Mouse (Mus musculus): ENCODE measurements at regions not wholly inside any gene's neighbourhood (a gene's known extent, or its start where the extent isn't known, plus 50 kb on each side); places are given as distances from the start of the nearest gene placed in this dataset.
"Not testable (repeated sequence)": the region's sequence is repeated elsewhere in the genome, so short reads cannot be mapped to it uniquely, and the experiment has no call there.

DNA sequence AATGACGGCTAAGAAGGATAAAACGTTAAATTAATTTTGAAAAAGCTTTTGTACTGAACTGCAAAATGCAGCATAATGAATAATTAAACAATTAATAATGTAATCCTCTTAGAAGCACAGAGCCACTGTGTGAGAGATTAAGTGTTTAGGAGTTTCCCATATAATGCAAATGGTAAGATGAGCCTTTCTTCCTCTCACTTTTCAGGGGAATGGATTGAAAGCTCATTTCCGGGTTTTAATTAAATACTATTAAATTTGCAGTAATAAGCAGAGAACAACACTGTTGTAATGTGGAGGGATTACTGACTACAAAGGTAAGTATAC lies 1077.5 kb downstream of the Diaph3 start:
- DNase-seq (ENCODE audit: low spot score) (no peak), ATAC-seq (ENCODE audit: low FRiP score, low read depth) (no peak)
- H3K4me3 ChIP-seq (replicated peaks; ENCODE audit: low read length), result no peak overlapping the region
- no peak overlapping the region for H3K4me2 ChIP-seq (replicated peaks; ENCODE audit: low read depth, low read length, severe bottlenecking)
- H3K4me1 ChIP-seq (ENCODE audit: control insufficient read depth, insufficient read depth, low read length), result no peaks in the 10 kb centered on the region
- H3K9me3 ChIP-seq (ENCODE audit: control insufficient read depth, low read length), result no peaks in the 10 kb centered on the region
- H3K36me3 ChIP-seq (ENCODE audit: control insufficient read depth, insufficient read depth, low read length), result no peaks in the 10 kb centered on the region
- 78% methylated on average over 3 of the region's 3 CpGs for WGBS
- H3K27ac ChIP-seq (replicated peaks; ENCODE audit: low read depth, low read length), result no peak overlapping the region
- no peak for TF ChIP-seq POLR2A (IDR thresholded peaks at IDR 0.05; ENCODE audit: borderline replicate concordance, extremely low read depth, insufficient read depth, insufficient read length)
- H3K27me3 ChIP-seq (ENCODE audit: control insufficient read depth, insufficient read depth, low read length), result no peaks in the 10 kb centered on the region
- H3K9ac ChIP-seq (ENCODE audit: low read depth, low read length, severe bottlenecking), result no peak overlapping the region

DNA sequence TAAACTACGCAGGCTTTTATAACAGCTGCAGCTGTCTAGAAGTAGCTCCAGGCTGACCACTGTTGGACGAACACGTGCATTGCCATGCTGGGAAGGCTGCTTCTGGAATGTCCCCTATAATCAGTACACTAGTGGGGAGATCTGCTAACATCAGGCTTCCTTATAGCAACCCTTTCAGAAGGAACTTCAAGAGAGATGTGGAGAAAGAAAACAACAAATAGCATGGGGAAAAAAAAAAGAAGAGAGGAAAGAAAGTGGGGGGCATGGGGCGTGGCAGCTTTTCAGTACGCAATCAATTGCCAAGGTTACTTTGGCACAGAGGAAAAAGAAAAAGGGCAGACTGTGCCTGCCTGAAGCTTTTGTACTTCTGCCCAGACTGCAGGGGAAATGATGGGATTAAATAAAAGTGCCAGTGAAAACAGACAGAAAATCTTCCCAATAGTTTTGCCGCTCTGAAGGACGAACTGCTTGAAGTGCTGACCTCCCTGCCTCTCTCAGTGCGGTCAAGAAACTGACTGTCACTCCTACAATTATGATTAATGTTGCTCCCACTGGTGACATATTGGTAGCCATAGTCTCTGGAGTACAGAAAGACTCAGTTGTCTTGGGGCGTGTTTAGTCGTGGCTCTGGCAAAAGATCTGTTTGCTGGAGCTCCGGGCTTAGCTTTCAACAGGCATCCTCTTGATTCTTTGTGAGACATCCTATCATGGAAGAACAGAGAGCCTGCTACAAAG lies 1078.0 kb downstream of the Diaph3 start:
- H3K36me3 ChIP-seq (ENCODE audit: control insufficient read depth, insufficient read depth, low read length), result no peaks in the 10 kb centered on the region
- H3K4me3 ChIP-seq (replicated peaks; ENCODE audit: low read length), result no peak overlapping the region
- TF ChIP-seq POLR2A (IDR thresholded peaks at IDR 0.05; ENCODE audit: borderline replicate concordance, extremely low read depth, insufficient read depth, insufficient read length), result no peak
- H3K9ac ChIP-seq (ENCODE audit: low read depth, low read length, severe bottlenecking), result no peak overlapping the region
- H3K9me3 ChIP-seq (ENCODE audit: control insufficient read depth, low read length), result no peaks in the 10 kb centered on the region
- WGBS, result 73% methylated on average over 11 of the region's 11 CpGs
- no peak overlapping the region for H3K27ac ChIP-seq (replicated peaks; ENCODE audit: low read depth, low read length)
- H3K4me2 ChIP-seq (replicated peaks; ENCODE audit: low read depth, low read length, severe bottlenecking), result no peak overlapping the region
- H3K27me3 ChIP-seq (ENCODE audit: control insufficient read depth, insufficient read depth, low read length), result no peaks in the 10 kb centered on the region
- H3K4me1 ChIP-seq (ENCODE audit: control insufficient read depth, insufficient read depth, low read length), result no peaks in the 10 kb centered on the region
- DNase-seq (ENCODE audit: low spot score) (peak; percentile 60), ATAC-seq (ENCODE audit: low FRiP score, low read depth) (peak; percentile 70; the same call in 1 of the 2 replicates)

DNA sequence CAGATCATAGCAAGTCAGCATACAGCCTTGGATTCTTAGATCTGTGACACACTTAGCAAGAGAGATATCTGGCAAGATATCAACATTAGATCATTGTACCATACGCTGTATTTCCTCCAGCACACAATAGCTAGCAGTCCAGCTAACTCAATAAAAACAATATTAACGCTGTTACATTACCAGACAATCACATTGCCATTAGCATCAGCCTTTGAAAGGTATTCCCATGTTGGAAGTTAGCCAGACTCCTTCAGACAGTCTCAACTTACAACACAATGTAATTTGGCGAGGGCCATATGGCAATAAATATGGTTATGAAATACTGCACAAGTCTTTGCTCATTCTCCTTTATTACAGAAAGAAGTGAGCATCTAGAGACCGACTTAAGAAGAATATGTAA lies 1084.0 kb downstream of the Diaph3 start:
- H3K9ac ChIP-seq (ENCODE audit: low read depth, low read length, severe bottlenecking), result no peak overlapping the region
- no peaks in the 10 kb centered on the region for H3K27me3 ChIP-seq (ENCODE audit: control insufficient read depth, insufficient read depth, low read length)
- peaks cover 2% of the 10 kb centered on the region; the same call in 1 of the 2 replicates for H3K4me1 ChIP-seq (ENCODE audit: control insufficient read depth, insufficient read depth, low read length)
- TF ChIP-seq POLR2A (IDR thresholded peaks at IDR 0.05; ENCODE audit: borderline replicate concordance, extremely low read depth, insufficient read depth, insufficient read length), result no peak
- no peak overlapping the region for H3K27ac ChIP-seq (replicated peaks; ENCODE audit: low read depth, low read length)
- no peak overlapping the region for H3K4me3 ChIP-seq (replicated peaks; ENCODE audit: low read length)
- 27% methylated on average over 4 of the region's 4 CpGs for WGBS
- H3K36me3 ChIP-seq (ENCODE audit: control insufficient read depth, insufficient read depth, low read length), result no peaks in the 10 kb centered on the region
- H3K4me2 ChIP-seq (replicated peaks; ENCODE audit: low read depth, low read length, severe bottlenecking), result no peak overlapping the region
- H3K9me3 ChIP-seq (ENCODE audit: control insufficient read depth, low read length), result no peaks in the 10 kb centered on the region
- peak; percentile 70 for DNase-seq (ENCODE audit: low spot score)
- no peak for ATAC-seq (ENCODE audit: low FRiP score, low read depth)

DNA sequence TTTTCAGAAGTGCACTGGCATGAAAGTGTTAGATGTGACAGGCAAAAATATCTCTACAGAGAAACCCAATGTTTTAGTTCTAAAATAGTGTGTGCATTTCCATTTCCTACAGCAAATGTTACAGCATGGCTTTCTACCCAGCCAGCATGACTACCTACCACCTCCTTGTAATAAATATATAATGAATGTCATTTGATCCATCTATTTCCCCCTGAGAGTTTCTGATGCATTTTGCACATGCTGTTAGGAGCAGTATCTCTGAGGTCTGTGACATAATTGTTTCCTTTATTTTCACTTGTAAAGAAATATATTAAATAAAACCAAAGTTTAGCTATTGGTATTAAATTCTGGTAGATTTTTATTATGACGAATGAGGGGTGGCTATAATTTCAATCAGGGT lies 1086.4 kb downstream of the Diaph3 start:
- ATAC-seq (ENCODE audit: low FRiP score, low read depth) (no peak), DNase-seq (ENCODE audit: low spot score) (no peak)
- WGBS, result 44% methylated on average over 1 of the region's 1 CpGs
- no peak for TF ChIP-seq POLR2A (IDR thresholded peaks at IDR 0.05; ENCODE audit: borderline replicate concordance, extremely low read depth, insufficient read depth, insufficient read length)
- H3K9me3 ChIP-seq (ENCODE audit: control insufficient read depth, low read length), result no peaks in the 10 kb centered on the region
- H3K9ac ChIP-seq (ENCODE audit: low read depth, low read length, severe bottlenecking), result no peak overlapping the region
- no peaks in the 10 kb centered on the region for H3K36me3 ChIP-seq (ENCODE audit: control insufficient read depth, insufficient read depth, low read length)
- H3K4me1 ChIP-seq (ENCODE audit: control insufficient read depth, insufficient read depth, low read length), result peaks cover 2% of the 10 kb centered on the region; the same call in 1 of the 2 replicates
- no peak overlapping the region for H3K4me2 ChIP-seq (replicated peaks; ENCODE audit: low read depth, low read length, severe bottlenecking)
- no peak overlapping the region for H3K4me3 ChIP-seq (replicated peaks; ENCODE audit: low read length)
- H3K27me3 ChIP-seq (ENCODE audit: control insufficient read depth, insufficient read depth, low read length), result no peaks in the 10 kb centered on the region
- no peak overlapping the region for H3K27ac ChIP-seq (replicated peaks; ENCODE audit: low read depth, low read length)

DNA sequence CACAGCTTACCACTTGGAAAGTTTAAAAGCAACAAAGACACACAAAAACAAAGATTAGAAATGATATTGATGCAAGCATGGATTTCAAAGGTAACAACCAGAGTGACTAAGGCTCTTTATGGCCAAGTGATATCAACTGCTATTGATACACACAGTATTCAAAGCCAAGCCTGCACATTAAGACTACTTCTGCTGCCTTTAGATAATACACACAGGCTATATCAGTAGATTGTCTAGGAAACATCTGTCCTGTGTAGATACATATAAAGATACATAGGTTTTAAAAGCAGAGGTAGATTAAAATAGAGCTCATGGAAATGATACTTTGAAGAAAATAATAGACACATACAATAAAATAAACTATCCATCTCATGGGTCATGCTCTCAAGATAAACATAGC lies 1111.6 kb downstream of the Diaph3 start:
- no peak overlapping the region for H3K9ac ChIP-seq (ENCODE audit: low read depth, low read length, severe bottlenecking)
- H3K9me3 ChIP-seq (ENCODE audit: control insufficient read depth, low read length), result no peaks in the 10 kb centered on the region
- H3K4me3 ChIP-seq (replicated peaks; ENCODE audit: low read length), result no peak overlapping the region
- TF ChIP-seq POLR2A (IDR thresholded peaks at IDR 0.05; ENCODE audit: borderline replicate concordance, extremely low read depth, insufficient read depth, insufficient read length), result no peak
- no peak for DNase-seq (ENCODE audit: low spot score)
- no peak overlapping the region for H3K27ac ChIP-seq (replicated peaks; ENCODE audit: low read depth, low read length)
- H3K4me2 ChIP-seq (replicated peaks; ENCODE audit: low read depth, low read length, severe bottlenecking), result no peak overlapping the region
- no peaks in the 10 kb centered on the region for H3K36me3 ChIP-seq (ENCODE audit: control insufficient read depth, insufficient read depth, low read length)
- no peaks in the 10 kb centered on the region for H3K27me3 ChIP-seq (ENCODE audit: control insufficient read depth, insufficient read depth, low read length)
- no peak for ATAC-seq (ENCODE audit: low FRiP score, low read depth)
- H3K4me1 ChIP-seq (ENCODE audit: control insufficient read depth, insufficient read depth, low read length), result no peaks in the 10 kb centered on the region

DNA sequence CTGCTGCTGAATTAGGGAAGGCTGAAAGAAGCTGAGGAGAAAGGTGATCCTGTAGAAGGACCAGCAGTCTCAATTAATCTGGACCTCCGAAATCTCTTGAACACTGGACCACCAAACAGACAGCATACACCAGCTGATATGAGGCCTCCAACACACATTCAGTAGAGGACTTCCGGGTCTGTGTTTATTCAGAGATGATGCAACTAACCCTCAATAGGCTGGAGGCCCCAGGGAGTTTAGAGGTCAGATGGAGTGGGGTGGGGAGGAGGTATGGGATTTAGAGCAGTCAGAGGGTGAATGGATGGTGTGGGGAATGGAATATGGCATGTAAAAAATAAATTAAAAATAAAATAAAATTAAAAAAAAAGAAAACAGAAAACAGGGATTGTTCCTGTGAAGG lies 1123.4 kb downstream of the Diaph3 start:
- not testable (repeated sequence) for H3K36me3 ChIP-seq (ENCODE audit: control insufficient read depth, insufficient read depth, low read length); H3K27me3 ChIP-seq (ENCODE audit: control insufficient read depth, insufficient read depth, low read length); H3K9me3 ChIP-seq (ENCODE audit: control insufficient read depth, low read length); H3K4me1 ChIP-seq (ENCODE audit: control insufficient read depth, insufficient read depth, low read length); H3K9ac ChIP-seq (ENCODE audit: low read depth, low read length, severe bottlenecking); H3K4me3 ChIP-seq (replicated peaks; ENCODE audit: low read length); DNase-seq (ENCODE audit: low spot score); H3K27ac ChIP-seq (replicated peaks; ENCODE audit: low read depth, low read length); ATAC-seq (ENCODE audit: low FRiP score, low read depth); H3K4me2 ChIP-seq (replicated peaks; ENCODE audit: low read depth, low read length, severe bottlenecking)
- 85% methylated on average over 2 of the region's 2 CpGs for WGBS

Data from limb, embryonic 14.5 days (tissue).